In genomic region chr6:38839891-38840290, GRCm38 (mm10) we compare ENCODE assay signal across 14 mouse cellular contexts. TPM values are rescaled to one million over a fixed set of nuclear protein-coding genes. Genes with fewer than 3 reads are reported as not detected.
"Had no signal": no experiment of that assay in that cellular context is flagged by ENCODE, and none has a peak within 500 bp of the region (broad histone marks: within the 10 kb centered on the region; RNA-seq: fewer than 3 reads in every experiment).

No protein-coding gene starts in this region.

- DNase-seq: kidney, adult 9 months; kidney, postnatal 36 days; lung, adult 18-20 months; lung, postnatal 10 days; lung, postnatal 4 days; midbrain, embryonic 14.5 days; thymus, postnatal 4 days had no signal

- H3K27me3 ChIP-seq: limb, embryonic 15.5 days; neural tube, embryonic 12.5 days; stomach, embryonic 15.5 days had no signal

- H3K9me3 ChIP-seq: limb, embryonic 15.5 days; midbrain, embryonic 10.5 days; neural tube, embryonic 12.5 days; stomach, embryonic 15.5 days had no signal

- H3K4me3 ChIP-seq: limb, embryonic 15.5 days; midbrain, embryonic 10.5 days; myocyte; neural tube, embryonic 12.5 days; stomach, embryonic 15.5 days had no signal

- H3K4me1 ChIP-seq: stomach, embryonic 15.5 days had no signal

- H3K4me2 ChIP-seq: limb, embryonic 15.5 days; neural tube, embryonic 12.5 days; stomach, embryonic 15.5 days had no signal

- H3K36me3 ChIP-seq: limb, embryonic 15.5 days; stomach, embryonic 15.5 days had no signal

- H3K9ac ChIP-seq: limb, embryonic 15.5 days; liver, embryonic 14.5 days; neural tube, embryonic 12.5 days; stomach, embryonic 15.5 days had no signal

- H3K27ac ChIP-seq: kidney, postnatal 0 days; limb, embryonic 15.5 days; liver, embryonic 14.5 days; midbrain, embryonic 10.5 days; neural tube, embryonic 12.5 days; stomach, embryonic 15.5 days had no signal

RNA-seq across cellular contexts. Expression of gene Tbxas1, which starts 35.3 kb away (rescaled TPM):
- polyA plus RNA-seq: myocyte had no signal
